Mouse (Mus musculus) B cell, adult 2 months (primary cell): ENCODE data around the gene Asap2.

Experiments used
- DNase-seq, 2 experiments: peaks; one replicate each; pipeline ENCODE4 v3.0.0; 2022

Gene Asap2

DNA sequence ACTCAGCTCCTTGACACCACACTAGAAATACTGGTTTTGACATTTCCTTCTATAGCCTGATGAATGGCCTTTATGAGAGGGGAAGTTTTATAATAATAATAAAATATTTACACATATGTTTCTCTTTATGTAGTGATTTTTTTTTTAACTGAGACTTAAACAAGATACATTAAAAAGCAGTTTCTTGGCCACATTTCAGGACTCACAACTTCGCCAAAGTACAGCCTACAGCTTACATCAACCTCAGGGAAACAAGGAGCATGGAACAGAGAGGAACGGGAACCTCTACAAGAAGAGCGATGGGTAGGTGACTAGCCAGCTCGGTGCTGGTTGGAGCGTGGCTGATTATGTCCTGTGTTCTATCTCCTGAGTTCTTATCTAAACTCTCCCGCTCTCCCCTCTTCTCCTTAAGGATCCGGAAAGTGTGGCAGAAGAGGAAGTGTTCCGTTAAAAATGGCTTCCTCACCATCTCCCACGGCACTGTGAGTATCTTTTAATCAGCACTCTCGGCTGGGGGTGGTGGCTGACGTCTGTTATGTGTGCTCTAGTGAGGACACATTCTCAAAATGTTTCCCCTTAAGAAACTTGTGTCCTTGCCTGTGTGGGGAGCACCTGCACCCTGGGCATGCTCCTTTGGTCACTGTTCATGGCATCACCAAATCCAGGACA lies 227.7 kb downstream of the Asap2 start:
- DNase-seq, result no peak

DNA sequence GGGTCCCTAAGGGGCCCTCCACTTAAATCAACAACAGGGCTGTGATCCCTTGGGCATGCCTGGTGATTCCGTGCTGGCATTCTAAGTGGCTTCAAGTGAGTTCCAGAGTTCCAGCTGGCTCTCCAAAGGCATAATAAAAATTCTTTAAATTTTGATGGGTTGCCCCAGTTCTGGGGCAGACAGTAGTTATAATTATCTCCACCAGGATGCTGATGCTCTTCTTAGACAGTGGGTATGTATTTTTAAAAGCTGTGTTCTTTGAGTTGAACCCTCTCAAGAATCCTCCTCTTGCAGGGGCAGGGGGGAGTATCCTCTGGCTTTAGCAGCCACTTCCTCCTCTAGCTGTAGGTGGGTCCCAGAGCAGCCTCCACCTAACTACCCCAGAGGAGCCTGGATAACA lies 230.3 kb downstream of the Asap2 start:
- no peak for DNase-seq

DNA sequence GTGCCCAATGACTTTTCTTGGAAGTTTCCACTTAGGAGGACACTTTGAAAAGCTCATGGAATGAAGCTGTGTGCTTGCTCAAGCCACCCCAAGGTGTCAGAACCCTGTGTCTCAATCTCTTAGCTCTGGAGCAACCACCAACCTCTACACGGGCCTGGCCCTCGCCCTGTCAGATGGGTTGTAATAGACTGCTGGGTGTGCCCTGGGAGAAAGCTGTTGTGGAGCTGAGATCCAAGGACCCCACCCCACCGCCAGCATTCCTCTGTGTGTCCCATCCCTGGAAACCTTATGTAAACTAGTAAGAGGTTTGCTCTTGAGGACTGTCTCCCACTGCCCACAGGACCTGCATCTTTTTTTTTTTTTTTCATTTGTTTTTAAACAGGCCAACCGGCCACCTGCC lies 233.7 kb downstream of the Asap2 start:
- DNase-seq, result no peak

DNA sequence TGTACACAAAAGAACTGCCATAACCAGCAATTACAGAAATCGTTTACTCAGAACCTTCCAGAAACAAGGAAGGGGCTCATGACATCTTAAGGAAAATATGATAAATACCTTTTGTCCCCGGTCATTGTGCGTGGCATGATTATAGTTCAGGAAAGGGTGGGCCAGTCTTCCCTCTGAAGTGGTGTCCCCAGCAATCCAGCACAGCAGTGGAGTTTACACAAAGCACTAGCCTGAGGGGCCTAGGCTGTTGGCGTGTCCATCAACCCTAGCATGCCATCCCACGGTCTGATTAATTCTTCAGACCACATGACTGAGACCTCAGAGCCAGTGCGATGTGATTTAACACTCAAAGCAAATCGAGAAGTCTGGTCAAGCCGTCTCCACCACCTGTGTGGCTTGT lies 235.1 kb downstream of the Asap2 start:
- no peak for DNase-seq

DNA sequence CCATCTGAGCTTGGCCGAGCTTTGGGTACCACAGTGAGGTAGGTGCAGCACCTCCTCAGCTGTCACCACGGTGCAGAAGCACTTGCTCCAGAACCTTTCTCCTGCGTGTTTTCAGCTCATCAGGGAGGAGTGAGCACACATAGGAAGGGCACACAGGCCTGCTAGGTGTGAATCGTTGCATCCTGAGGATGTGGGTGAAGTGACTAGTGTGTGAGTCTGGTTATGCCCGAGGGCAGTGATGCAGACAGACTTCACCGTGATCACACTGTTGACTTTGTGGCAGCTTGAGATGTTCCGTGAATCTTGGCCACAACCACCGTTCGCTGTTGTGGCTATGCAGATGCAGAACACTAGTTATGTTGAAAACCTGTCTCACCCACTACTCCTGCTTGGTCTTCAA lies 236.1 kb downstream of the Asap2 start:
- no peak for DNase-seq

DNA sequence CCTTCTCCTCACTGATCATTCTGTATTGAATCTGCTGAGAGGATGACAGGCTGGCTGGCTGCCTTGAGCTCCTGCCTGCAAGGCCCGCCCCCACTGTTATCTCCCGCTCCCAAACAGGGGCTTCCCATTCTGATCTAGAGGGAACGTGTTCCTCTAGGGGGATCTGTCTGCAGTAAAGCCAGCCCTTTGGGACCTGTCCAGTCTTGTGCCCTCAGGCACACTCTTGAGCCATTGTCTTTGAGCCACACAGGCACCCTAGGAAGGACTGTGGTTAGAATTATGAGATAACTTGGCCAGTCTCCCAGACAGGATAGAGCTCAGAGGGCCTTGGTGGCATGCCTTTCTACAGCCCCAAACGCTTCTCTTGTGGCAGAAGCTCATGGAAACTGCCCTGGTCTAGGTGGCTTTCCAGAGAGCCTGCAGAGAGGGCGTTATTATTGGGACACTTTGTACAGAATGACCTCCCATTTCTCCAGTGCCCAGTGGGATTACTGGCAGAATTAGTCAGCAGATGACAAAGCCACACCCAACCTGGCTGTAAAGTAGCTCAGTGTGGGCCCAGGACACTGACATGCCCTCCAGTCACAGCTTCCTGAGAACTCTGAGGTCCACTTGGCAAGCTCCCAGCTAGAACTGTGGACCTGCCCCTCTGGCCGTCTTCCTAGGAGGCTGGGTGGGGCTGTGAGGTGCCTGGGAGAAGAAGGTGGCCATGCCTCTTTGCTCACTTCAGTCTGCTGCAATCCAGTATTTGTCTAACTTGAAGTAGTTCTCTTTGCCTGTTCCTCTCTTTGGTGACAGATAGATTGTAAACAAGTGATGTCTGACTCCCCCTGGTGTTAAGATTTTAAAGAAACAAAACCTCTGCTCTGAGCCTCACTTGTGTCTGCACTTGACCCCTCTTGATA lies 237.1 kb downstream of the Asap2 start:
- DNase-seq, result peak; percentile 21 to 27

DNA sequence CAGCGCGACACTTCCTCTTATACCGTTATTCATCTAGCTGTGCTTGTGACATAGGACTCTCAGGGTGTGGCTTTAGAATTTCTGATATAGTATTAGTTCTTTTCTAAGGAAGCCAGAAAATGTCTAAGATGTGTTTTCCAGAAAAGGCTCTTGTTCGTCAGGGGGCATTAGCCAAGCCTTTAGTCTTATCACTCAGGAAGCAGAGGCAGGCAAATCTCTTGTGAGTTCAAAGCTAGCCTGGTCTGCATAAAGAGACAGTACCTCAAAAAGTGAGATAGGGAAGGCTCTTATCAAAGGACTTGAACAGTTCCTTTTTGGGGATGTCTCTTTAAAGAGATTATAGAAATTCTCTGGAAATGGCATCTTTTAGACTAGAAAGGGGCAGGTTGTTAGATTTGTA lies 238.4 kb downstream of the Asap2 start:
- no peak for DNase-seq

DNA sequence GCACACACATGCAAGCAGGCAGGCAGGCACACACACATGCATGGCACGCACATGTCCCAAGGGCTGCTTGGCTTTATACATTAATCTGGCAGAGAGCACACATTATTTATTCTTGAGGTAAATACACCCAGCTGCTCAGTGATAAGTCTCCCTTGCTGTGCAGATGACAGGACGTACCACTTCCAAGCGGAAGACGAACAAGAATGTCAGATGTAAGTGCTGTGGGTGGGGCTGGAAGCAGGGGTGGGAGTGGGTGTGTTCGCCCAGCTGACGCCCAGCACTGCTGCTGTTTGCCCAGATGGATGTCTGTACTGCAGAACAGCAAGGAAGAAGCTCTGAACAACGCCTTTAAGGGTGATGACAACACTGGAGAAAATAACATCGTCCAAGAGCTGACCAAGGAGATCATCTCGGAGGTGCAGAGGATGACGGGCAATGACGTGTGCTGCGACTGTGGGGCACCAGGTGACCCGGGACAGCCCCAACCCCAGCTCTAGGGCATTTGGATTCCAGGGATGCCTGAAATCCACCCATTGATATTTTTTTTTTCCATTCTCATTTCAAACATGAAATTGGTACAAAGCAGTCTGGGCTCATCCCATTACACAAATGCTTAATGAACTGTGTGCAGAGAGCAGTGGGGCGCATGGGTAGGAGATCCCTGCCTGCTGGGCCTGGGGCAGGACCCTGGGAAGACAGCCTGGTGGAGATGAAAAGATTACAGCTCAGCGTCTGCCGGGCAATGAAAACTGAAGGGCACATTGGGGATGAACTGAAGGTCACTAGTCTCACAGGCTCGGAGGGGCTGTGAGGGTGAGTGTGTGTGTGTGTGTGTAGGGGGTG lies 239.0 kb downstream of the Asap2 start:
- DNase-seq, result no peak

DNA sequence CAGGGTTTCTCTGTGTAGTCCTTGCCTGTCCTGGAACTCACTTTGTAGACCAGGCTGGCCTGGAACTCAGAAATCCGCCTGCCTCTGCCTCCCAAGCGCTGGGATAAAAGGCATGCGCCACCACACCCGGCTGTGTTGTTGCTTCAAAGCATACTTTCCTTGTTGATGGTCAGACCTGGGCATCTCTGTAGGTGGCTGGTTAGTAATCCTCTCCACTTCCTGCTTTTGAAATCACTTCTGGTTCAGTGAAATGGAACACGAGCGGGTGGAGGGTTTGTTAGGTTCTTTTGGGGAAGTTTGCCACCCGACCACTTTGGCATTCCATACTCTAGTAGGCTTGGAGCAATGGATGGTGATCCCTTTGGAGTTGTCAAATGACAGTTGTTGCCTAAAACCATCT lies 243.5 kb downstream of the Asap2 start:
- DNase-seq, result no peak

DNA sequence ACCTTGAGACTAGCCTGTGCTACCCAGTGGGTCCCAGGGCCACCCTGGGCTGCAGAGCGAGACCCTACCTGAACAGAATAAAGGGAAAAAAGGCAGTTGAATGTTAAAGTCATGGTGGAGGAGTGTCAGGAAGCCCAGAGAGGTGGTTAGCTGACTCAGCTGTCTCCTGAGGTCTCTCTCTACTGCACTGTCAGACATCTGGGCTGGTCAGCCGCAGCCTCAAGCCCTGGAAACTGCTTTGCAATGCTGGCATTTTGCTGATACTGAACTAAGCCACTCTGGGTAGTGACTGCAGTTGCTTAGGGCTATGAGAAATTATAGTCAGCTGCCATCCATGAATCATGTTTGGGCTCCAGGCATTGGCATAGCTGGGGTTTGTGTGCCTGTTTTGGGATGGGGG lies 244.3 kb downstream of the Asap2 start:
- DNase-seq, result no peak

DNA sequence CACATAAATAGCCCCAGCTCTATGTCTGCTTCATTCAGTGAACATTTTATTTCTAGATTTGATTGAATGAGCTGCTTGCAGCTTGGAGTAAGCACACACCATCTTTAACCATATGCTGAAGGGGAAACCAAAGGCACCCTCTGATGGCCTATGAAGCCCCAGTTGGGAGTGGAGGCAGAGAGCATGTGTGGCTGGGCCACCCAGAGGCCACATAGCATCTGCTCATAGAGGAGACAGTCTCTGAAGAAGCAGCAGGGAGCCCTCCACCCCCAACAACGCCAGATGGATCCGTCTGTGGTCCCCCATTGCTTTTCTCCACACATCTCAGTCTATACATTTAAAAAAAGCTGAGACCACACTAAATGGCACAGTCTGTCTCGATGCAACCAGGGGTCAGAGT lies 251.7 kb downstream of the Asap2 start:
- no peak for DNase-seq

DNA sequence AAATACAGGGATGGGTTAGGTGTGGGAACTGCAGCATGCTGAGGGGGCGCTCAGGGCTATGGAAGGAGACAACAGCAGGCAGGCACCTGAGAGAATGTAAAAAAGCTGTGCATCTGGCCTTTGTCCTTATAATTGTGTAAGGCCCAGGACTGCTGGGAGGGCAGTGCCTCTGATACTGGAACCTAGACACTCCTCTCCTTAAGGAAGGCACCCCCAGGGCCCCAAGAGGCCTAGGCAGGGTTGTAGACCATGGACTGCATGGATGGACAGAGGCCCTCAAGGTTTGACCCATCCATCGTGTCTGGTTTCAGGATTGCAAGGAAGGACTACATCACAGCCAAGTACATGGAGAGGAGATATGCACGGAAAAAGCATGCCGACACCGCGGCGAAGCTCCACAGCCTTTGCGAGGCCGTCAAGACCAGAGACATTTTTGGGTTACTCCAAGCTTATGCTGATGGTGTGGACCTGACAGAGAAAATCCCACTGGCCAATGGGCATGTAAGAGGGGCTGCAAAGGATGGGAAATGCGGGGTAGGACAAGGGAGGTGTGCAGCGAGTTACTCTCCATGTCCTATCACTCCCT lies 254.2 kb downstream of the Asap2 start:
- no peak for DNase-seq

DNA sequence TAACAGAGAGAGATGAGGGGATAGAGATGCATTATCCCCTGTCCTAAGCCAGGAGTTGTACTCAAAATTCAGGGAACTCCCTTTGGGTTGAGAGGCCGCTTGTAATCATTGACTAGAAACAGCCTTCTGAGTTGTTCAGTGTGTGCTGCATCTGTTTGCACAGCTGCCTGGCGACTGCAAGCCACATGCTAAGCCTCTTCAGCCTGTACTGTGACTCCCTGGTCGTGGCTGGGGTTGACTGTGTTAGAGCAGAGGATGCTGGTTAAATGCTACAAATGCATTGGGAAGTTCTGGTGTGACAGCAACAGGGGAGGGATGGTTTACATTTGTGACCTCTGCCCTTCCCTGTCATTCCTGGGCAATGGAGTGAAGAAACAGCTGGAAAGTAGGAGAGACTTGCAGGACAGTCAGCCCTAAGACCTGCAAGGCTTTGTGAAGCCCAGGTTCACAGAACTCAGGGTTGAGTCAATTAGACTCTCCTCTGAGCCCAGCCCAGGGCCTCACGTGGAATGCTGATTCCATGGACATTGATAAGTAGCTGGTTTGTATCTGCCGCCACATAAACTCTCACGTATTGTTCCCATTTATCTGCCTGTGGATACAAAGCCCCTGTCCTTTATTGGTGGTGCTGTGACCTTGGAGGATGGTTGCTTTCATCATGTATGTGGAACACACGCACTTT lies 257.6 kb downstream of the Asap2 start:
- no peak for DNase-seq

DNA sequence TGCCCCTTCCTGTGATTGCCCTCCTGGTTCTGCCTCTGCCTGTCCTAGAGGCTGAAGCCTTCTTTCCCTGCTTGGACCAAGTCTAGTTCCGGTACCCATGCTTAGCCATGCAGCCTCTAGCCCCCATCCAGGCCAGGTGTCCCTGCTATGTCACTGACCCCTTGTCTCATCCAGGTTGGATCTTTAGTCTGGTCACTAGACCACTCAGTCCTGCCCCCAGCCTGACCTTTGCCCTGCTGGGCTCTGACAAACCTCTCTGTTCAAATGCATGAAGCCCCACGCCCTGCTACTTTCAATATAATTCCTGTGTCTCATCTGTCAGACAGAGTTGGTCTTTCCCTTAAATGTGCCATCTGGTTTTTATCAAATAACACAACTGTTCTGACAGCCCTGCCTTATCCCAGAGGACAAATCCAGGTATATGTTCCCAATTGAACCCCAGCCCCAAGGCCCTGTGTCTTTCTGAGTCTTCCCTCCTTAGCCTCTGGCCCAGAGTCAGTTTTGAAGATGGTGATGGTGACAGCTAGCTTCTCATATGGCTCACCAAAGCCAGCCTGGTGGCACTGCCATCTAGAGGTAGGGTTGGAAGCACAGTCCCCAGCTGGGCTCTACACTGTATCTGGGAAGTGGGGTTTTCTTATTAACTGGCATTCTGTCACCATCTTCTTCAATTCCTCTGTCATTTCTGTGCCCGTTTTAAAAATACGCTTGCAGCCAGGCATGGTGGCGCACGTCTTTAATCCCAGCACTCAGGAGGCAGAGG lies 270.4 kb downstream of the Asap2 start:
- DNase-seq, result peak; percentile 30 to 31

DNA sequence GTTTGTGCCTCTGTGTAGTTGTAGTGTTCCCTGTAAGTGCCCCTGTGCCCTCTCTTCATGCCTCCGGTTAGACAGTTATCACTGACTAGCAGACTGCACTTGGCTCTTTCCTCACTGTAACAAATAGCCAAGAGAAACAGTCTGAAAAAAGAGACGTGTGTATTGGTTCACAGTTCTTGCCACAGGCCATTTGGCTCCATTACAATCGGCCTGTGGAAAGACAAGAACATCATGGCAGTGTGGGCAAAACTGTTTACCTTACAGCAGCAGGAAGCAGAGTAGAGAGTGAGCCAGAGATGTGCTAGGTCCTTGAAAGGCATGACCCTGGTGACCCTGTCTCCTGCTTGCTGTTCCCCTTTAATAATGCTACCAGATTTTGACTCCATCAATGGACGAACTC lies 271.3 kb downstream of the Asap2 start:
- DNase-seq, result no peak

DNA sequence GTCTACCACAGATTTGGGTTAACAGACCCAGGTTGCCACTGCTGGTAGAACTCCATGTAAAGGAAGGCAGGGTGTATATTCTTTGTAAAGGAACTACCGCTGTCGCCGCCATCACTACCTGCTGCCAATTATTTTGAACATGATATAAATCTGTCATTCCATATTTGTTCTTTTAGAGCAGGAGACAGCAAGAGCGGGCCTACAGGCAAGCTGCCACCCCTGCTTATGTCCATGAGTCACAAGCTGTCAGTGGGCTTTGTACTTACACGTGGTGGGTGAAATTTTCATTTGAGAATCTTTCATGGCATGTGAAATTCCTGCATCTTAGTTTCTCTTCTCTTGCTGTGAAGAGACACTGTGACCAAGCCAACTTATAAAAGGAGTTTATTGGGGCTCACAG lies 273.0 kb downstream of the Asap2 start:
- DNase-seq, result no peak

DNA sequence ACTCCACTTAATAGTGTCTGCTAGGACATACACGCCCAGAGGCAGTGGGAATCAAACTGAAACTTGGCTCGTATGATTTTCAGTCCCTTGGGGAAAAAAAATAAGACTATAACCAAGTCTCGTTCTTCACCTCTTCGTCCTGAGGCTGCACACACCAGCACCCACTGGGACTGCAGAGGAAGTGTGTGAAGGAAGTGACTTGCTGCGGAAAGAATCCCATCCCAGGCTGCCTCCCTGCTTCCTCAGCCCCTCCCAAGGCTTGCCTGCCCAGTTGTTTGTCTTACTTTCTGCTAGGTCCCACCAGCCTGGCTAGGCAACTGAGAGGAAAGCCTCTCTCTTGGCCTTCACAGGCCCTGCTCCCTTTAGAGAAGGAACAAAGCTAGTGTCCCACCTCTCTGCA lies 274.0 kb downstream of the Asap2 start:
- DNase-seq, result no peak

DNA sequence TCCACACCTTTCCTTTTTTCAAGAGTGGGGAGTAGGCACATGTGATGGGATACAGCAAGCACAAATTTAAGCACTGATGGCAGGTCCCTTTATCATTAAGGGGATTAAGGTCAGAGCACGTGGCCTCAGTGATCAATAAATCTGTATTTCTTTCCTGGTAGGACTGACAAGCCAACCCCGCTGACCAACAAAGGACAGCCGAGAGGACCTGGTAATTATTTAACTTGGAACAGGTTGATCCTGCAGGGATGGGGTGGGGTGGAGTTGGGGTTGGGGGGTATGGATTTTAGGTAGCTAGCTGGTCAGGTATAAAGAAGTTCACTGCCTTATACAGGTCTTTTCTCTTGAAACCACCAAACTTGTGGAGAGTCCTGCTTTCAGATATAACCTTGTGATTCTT lies 274.7 kb downstream of the Asap2 start:
- no peak for DNase-seq

DNA sequence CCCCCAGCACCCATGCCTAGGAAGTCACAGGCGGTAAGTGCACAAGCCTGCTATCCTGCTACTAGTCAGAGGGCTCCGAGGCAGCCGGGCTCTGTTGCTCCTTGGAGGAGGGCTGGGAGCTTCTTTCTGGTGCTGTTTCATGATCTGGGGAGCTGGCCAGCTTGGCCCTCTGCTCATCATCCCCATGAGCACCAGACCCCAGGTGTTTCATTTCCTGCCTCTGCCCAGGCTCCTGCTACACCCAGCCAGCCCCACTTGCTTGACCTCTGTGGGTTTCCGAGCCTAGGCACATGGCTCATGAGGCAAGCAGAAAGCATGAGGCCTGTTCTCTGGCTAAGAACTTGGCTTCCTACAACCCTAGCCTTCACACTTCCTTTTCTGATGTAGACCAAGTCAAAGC lies 275.2 kb downstream of the Asap2 start:
- no peak for DNase-seq

DNA sequence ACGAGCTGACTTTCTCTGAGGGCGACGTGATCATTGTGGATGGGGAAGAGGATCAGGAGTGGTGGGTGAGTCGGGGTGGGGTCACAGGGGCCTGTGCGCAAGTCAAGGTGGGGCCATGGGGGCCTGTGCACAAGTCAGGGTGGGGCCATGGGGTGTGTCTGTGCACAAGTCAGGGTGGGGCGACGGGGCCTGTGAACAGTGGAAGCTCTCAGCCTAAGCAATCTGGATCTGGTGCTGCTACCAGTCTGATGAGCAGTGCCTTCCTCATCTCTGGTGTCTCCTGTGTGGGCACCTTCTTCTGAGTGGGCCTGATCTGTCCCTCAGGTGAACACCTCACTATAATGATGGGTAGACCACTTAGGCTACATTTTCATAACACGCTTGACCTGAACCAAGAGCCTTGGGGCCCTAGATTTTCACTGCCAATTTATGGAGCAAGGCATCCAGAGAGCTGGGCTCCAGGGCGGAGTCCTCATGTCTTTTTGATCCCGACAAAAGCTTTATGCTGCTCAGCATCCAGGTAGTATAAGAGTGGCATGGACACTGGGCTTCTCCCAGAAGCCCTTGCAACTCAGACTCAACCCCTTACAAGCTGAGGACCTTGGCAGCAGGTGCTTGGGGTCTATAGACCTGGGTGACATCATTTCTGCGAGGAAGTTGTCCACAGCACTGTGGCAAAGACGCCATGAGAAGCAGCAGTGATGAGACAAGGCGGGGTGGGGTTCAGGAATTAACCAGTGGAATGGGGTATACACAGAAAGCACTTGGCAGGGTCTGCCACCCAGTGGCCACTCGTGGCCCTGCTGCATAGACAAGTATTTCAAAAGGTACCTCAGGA lies 275.9 kb downstream of the Asap2 start:
- DNase-seq, result peak; percentile 54 to 59

DNA sequence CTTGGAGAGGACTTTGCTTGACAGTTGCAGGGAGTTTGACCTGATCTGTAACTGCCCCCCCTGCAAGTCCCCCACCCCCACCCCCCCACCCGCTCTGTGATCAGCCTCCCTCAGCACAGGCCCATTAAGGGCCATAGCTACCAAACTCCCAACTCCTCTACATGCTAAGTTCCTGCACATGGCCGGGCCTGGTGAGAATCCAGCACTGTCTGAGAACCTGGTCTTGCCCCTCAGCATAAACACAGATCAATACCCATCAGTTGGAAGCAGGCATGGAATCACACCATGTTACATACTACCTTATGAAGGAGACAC lies 276.5 kb downstream of the Asap2 start:
- DNase-seq, result no peak
